Mouse (Mus musculus) right cerebral cortex, postnatal 36 days (tissue): ENCODE measurements around the gene Tbrg1.

ENCODE experiments used
- DNase-seq, 2 experiments: peaks; one replicate each; pipeline ENCODE4 v3.0.0; 2022; ENCODE audit warnings: low spot score in 2 of 2, mixed read lengths in 1 of 2

The Tbrg1 gene

GRCm38 (mm10) chr9:37629941-37630340 is 27.2 kb downstream of the Tbrg1 start:
- no peak for DNase-seq

GRCm38 (mm10) chr9:37628581-37628980 is 28.5 kb downstream of the Tbrg1 start:
- no peak for DNase-seq

DNA sequence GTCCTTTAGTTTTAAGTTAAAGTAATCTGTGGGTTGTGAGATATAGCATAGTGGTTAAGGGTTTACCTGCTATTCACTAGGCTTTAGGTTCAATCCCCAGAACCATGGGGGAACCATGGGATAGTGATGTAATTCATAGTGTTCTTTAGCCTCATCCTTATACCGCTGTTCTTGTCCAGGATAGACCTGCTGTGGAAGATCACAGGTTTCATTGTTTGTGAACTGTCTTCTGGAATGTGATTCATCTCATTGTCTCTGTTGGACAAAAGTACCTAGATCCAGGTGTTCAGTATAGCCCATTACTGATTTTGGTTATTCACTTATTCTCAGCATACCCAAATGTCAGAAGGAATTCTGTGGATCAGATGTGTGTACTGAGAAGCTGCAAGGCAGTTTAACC is 29.8 kb downstream of the Tbrg1 start:
- no peak for DNase-seq

DNA sequence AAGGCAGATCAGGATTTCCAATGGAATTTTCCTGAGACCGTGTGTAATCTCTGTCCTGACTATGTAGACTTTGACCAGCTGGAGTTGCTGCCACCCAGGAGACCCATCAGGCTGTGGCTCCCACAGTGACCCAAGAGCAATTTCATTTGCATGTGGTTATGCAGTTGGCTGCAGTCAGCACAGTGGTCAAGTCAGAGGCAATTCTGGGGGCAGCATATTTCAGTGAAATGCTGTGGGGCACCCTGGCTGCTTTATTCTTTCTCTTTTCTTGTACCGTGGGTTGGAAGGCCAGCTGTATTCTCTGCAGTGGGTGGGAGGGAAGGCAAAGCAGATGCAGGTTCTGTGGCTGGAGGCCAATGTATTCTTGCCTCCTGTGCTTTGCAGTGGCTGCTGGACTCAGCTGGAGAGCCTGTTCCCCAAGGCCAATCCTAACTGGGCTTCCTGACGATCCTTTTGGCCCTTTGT is 31.0 kb downstream of the Tbrg1 start:
- peak; percentile 36 to 48 for DNase-seq

DNA sequence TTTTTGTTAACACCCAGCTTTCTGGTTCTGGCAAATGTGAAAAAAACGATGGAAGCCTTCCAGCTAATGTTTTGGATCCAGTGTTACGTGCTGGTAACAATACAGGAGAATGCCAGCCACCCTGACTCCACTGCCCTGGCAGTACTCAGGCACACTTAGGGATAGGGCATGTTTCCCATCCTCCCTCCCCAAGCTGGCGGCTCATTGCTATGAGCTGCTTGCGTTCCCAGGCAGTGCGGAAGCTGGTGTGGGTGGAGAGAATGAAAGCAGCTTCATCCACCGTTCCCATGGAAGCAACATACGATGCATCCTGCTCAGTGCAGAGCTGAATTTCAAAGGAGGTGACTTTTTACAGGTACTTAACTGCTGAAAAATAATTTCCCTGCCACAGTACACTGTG is 31.5 kb downstream of the Tbrg1 start:
- DNase-seq = peak; percentile 75 to 89

GRCm38 (mm10) chr9:37625129-37625528 is 32.0 kb downstream of the Tbrg1 start:
- DNase-seq = no peak

GRCm38 (mm10) chr9:37624502-37624901 is 32.6 kb downstream of the Tbrg1 start:
- DNase-seq = no peak

- no peak for DNase-seq
Observed at GRCm38 (mm10) chr9:37623981-37624380, 33.1 kb downstream of the Tbrg1 start.

GRCm38 (mm10) chr9:37621290-37621689 is 35.8 kb downstream of the Tbrg1 start:
- DNase-seq = no peak

GRCm38 (mm10) chr9:37616770-37617169 is 40.3 kb downstream of the Tbrg1 start:
- no peak for DNase-seq

- DNase-seq = peak in 1 of 2 experiments; percentile 64
Observed at GRCm38 (mm10) chr9:37615220-37615619, 41.9 kb downstream of the Tbrg1 start.

- DNase-seq = no peak
Observed at GRCm38 (mm10) chr9:37614316-37614715, 42.8 kb downstream of the Tbrg1 start.

DNA sequence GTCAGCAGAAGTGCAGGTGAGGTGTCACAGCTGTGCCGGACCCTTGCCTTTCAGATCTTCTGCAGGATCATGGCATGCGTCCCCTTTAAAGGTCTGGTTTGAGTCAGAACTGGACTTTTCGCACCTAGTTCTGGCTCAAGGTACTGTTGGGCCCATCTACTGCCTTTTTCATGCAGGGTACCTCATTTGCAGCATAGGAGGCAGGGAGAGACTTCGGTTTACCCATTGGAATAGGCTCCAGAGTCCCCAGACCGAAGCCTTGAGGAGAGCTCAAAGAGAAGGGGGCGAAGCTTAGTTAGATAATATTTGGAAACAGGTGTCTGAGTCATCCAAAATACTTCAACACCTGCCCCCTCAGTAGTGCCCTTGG is 43.2 kb downstream of the Tbrg1 start:
- no peak for DNase-seq

DNA sequence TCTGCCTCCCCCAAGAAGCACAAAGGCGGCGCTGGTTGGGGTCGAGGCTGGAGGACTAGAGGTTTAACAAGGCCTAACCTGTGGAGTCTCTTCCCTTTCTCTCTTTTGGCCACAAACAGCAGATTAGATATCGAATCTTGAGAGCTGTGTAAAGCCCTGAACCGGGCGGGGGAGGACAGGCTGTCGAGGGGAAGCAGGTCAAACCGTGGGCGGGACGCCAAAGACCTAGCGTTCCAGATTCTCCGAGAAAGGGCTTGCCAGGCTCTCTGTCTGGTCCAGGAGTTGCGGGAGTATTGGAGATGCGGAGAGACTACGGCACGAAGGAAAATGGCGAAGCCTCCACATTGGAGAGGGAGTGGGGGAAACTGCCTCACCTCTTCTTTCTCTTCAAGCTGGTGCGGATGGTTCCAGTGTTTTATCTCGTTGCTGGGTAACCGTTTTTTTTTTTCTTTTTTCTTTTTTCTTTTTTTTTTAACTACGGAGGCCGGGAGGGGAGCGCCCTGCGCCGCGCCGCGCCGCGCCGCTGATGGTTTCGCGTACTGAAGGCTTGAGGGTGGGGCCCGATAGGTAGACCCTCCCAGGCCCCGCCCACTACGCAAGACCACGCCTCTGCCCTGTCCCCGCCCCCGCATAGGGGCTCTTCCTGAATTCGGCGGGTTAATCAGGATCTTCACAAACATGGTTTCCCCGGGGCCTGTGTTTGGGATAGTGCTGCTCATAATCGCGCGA is 43.8 kb downstream of the Tbrg1 start, which contains the start of gene Spa17:
TSS of gene Spa17 (minus strand) at position 541 of the 729 bp plus-strand sequence.
- peak; percentile 81 to 82 for DNase-seq

DNA sequence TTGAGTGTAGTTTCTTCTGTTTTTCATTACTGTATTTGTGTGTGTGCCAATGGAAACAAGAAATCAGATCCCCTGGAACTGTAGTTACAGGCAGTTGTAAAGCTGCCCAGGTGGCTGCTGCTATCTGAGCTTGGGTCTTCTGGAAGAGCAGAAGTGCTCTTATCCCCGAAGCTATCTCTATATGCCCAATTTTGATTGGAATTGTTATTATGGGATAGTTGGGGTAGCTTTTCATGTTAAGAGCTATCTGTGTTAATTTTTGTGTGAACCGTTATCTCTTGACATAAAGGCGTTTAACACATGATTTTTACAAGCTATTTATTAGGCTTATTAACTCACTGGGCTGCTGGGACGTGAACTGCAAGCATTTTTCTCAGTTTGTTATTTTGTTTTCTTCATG is 47.6 kb downstream of the Tbrg1 start:
- no peak for DNase-seq

- DNase-seq = no peak
Observed at GRCm38 (mm10) chr9:37605089-37605488, 52.0 kb downstream of the Tbrg1 start.

GRCm38 (mm10) chr9:37600538-37601205 is 56.4 kb downstream of the Tbrg1 start:
- no peak for DNase-seq
